Mouse (Mus musculus): ENCODE measurements around the gene Cnr2. TPM values are rescaled to one million over a fixed set of nuclear protein-coding genes. Genes with fewer than 3 reads are reported as not detected.

Gene Cnr2
- total RNA-seq, 4 experiments from 2014 or later = 2.2 to 3.6 (median 2.8) TPM

GRCm38 (mm10) chr4:135909326-135910066, 14.3 kb downstream of the Cnr2 start:
- DNase-seq = no peak

DNA sequence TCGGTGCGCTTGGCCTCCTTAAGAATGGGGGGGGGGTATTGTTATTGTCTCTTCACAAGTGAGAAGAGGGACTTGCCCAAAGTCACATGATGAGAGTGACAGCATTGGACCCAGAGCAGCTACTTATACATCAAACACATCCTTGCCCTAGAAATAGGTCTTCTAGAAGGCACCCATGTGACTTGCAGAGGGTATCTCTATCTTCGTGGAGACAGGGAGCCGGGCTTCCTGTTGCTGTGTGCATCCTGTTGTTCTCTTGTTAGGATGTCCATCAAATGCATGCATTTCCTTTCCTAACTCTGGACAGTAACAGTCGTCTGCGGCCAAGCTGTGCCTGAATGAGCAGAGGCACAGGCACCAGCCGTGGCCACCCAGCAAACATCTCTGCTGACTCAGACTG, 16.3 kb downstream of the Cnr2 start:
- no peak for DNase-seq

GRCm38 (mm10) chr4:135912164-135912563, 17.0 kb downstream of the Cnr2 start:
- no peak for DNase-seq

DNA sequence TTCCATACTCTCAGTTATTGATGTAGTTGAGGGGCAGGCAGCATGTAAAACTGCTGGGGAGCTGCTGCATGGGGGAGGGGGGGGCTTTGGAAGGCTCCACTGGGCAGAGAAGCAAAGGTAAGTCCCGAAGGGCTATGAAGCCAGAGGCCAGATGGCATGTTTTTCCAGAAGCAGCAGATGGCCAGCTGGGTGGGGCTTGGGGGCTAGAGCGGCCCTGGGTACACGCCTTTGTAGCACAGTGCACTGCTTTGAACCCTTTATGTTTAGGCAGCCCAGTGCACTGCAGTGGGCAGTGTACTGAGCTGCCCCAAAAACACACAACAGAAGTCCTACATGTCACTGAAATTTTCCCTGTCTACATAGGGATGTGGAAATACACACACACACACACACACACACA, 17.6 kb downstream of the Cnr2 start:
- DNase-seq = no peak

DNA sequence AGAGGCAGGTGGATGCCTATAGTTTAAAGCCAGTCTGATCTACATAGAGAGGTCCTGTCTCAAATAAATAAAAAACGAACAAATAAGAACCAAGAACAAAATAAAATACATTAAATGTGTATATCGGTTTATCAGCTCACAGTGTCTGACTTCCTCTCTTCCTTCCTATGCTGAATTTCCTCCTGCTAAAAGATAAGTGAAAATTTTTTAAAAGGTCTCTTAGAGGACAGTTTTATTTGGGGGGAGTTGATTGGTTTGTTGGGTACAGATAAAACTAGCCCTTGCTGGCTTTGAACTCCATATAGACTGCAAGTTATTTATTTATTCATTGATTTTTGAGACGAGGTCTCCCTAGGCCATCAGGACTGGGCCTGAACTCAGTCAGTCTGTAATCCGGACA, 18.2 kb downstream of the Cnr2 start:
- DNase-seq = no peak

- DNase-seq = no peak
Observed at GRCm38 (mm10) chr4:135918635-135919279, 23.6 kb downstream of the Cnr2 start.

- no peak for DNase-seq
Observed at GRCm38 (mm10) chr4:135919280-135919639, 24.1 kb downstream of the Cnr2 start.

DNA sequence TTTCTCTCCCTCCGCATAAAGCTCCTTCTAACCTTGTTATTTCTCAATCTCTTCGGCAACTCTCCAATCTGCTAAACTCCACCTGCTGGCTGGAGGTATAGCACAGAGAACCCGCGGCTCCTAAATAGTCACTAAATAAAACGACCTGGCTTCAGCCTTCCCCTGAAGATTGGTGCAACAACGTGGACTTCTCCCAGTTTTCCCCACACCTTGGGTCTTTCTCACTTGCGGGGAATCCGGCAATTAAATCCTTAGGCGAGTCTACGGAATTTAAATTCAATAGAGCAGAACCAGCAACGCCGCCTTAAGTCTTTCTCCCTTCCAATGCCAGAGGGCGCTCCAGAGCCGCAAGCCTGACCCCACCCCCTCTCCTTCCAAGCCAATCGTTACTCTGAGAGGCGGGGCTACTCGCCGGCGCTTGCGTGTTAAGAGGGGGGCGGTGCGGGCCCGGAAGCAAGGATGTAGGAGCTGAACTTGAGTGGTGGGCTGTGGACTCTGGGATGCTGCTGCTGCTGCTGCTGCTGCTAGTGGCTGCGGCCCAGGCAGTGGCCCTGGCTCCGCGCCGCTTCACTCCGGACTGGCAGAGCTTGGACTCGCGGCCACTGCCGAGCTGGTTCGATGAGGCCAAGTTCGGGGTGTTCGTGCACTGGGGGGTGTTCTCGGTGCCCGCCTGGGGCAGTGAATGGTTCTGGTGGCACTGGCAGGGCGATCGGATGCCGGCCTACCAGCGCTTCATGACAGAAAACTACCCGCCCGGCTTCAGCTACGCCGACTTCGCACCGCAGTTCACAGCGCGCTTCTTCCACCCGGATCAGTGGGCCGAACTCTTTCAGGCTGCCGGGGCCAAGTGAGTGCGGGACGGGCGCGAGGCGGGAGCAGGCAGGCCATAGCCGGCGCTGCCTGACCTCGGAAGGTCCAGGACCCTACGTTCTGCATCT, 25.4 kb downstream of the Cnr2 start, which contains the start of gene Fuca1:
Fuca1 (plus strand) TSS at position 432 of the 938 bp plus-strand sequence.
- peak; percentile 93 for DNase-seq

DNA sequence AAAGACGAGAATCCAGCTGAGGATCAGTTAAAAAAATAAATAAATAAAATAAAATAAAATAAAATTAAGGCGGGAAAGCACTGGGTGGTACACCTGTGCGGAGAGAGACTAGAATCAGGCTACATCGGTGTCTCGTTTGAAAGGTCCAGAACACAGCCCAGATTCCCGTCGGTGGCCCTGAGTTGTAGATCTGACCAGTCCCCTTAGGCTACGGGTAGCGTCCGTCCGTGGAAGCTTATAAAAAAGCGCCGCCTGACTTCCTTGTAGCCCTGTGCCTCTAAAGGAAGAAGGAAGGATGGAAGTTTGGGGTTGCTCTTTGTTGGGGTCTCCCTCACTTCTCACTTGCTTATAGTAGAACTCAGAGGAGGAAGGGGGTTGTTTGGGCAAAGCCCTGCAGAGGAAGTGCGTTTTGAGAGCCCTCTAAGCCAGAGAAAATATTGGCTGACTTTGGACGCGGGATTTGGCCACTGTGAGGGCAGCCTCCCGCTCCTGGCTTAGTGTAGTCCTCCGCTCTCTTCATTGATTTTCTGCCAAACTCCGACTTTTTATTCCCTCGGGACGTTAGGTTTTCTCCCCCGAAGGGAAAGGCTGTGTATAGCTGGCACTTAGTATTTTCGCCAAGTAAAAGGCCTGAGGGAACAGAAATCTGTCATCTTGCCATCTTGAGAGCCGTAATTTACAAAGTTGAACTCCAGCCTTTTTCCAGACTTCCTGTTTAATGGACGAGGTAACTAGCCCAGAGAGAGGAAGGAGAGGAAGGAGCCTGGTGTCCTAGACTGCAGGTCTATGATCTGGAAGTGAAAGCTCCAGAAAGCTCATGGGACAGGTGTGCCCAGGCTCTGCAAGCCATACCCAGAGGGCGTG, 26.3 kb downstream of the Cnr2 start:
- no peak for DNase-seq

DNA sequence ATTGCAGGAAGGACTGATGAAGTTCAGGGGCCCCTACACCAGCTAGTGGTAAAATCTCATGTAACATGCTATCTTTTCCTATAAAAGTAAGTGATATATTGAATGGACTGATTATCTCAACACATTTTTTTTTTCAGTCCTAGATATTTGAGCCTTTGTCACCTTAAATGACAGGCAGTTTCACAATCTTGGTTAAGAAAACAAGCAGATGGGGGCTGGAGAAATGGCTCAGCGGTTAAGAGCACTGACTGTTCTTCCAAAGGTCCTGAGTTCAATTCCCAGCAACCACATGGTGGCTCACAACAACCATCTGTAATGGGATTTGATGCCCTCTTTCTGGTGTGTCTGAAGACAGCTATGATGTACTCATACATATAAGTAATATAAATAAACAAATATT, 27.0 kb downstream of the Cnr2 start:
- no peak for DNase-seq

DNA sequence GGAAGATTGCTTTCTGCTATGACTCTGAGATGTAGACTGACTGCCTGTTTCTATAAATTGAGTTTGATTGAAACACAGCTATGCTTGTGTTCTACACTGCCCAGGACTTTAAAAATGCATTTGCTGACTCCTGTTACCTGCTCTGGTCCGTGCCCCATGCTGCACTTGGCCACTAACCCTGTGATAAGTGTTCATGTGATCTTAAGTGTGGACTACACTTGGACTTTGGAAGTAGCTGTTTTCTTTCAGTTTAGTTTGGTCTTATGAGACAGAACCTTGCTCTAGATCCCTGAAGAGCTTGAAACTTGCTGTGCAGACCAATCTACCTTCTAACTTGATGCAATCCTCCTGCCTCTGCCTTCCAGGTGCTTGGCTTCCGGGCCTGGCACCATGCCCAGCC, 29.2 kb downstream of the Cnr2 start:
- no peak for DNase-seq

DNA sequence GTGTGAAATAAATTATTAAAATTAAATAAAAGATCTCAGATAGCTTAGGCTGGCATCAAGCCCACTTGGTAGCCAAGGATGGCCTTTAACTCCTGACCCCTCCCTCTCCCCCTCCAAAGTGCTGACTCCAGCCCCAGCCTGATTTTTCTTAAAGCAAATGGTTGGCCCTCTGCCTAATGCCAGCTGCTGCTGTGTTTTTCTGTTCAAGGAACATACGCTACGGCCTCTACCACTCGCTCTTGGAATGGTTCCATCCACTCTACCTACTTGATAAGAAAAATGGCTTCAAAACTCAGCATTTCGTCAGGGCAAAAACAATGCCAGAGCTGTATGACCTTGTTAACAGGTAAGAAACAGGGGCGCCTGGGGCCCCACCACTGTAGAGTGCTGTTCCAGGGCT, 30.1 kb downstream of the Cnr2 start:
- DNase-seq = no peak

- no peak for DNase-seq
Observed at GRCm38 (mm10) chr4:135926195-135926808, 31.1 kb downstream of the Cnr2 start.

GRCm38 (mm10) chr4:135926861-135927260, 31.7 kb downstream of the Cnr2 start:
- no peak for DNase-seq

DNA sequence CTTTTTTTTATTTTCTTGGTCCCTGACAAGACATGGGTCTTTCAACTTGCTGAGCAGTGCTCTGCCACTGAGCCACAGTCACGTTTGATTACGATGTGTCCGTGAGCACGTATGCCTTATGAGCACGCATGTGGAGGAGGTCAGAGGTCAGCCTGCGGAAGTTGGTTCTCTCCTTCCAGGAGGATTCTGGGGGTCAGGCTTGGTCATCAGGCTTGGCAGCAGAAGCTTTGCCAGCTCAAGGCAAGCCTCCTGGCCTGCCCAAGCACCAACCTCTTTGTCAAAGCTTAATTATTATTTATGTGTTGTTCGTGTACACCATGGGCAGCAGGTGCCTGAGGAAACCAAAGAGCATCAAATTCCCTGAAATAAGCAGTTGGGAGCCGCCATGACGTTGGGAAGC, 33.2 kb downstream of the Cnr2 start:
- no peak for DNase-seq

DNA sequence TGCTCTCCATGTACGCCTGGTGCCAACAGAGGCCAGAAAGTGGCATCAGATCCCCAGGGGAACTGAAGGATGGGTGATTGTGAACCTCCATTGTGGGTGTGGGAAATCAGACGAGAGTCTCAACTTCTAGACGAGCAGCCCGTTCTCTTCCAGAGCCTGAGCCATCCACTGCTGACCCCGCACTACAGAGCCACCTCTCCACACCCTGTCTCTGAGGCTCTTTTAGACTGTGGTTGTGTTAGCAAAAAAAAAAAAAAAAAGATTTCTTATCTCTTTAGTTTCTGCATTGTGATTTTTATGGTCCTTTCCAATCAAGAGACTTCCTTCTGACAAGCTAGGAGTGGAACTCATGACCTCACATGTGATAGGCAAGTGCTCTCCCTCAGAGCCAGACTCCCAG, 34.2 kb downstream of the Cnr2 start:
- DNase-seq = no peak

GRCm38 (mm10) chr4:135929828-135930227, 34.6 kb downstream of the Cnr2 start:
- DNase-seq = no peak

DNA sequence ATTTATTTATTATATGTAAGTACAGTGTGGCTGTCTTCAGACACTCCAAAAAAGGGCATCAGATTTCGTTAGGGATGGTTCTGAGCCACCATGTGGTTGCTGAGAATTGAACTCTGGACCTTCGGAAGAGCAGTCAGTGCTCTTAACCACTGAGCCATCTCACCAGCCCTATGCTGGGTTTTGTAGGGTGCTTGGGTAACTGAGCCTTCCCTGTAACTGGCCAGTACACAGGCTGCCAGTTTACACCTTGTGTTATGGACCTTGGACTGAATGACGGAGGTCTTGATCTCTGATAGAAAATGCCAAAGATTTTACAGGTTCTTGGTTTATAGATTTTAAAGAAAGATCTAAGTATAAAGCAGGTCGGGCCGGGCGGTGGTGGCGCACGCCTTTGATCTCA, 35.0 kb downstream of the Cnr2 start:
- DNase-seq = no peak

DNA sequence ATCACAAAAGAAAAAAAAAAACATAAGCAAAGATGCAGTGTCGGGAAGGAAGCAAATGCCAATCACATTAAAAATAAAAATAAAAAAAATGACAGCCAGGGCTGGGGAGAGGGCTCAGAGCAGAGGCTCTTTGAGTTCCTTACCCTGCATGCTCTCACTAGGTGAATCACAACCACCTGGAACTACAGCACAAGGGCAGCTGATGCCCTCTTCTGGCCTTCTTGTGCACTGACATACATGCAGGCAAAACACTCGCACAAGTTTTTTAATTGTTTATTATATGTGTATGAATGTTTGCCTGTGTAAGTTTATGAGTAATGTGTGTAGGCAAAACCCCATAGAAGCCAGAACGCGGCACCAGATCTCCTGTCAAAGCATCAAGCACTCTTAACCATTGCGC, 36.6 kb downstream of the Cnr2 start:
- DNase-seq = no peak

- no peak for DNase-seq
Observed at GRCm38 (mm10) chr4:135934708-135935500, 39.7 kb downstream of the Cnr2 start.

GRCm38 (mm10) chr4:135935502-135935901, 40.3 kb downstream of the Cnr2 start:
- no peak for DNase-seq

Measured in adrenal gland, adult 8-10 months (tissue).